Mouse (Mus musculus): ENCODE results near the gene Iqce. TPM values are rescaled to one million over a fixed set of nuclear protein-coding genes. Genes with fewer than 3 reads are reported as not detected.

Iqce gene
- total RNA-seq, 1 experiment from 2014 or later, result 21.2 TPM

DNA sequence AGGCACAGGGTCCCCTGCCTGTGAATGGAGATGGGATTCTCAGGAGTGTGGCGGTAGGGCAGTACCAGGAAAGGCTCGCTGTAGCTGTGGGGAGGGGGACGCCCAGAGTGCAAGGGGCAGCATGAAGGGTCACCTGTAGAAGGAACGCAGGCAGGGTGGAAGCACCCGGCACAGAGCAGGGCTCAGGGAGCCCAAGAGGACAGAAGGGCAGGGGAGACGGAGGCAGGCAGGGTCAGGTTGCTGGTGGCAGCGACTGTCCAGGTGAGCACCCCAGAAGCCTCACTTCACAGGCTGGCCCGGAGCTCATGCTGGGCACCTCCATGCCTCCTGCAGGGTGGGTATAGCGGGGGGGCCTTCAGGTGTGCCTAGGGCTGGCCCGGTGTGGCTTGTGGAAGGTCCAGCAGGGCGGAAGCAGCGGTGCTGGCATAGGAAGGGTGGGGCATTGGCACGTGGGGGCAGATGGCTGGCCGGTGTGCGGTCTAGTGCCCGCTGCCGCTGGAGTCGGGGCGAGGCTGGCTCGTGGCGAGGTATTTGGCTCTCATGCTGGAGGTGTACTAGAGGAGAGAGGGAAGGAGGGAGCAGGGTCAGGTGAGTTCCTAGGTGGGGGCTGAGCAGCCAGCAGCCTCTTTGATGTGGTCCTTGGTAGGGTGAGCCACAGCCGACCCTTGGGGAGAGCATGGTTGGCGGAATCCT, 79.1 kb downstream of the Iqce start:
- no peak for ATAC-seq (ENCODE audit: extremely low read depth, insufficient number of reproducible peaks, low FRiP score, poor library complexity, severe bottlenecking)

DNA sequence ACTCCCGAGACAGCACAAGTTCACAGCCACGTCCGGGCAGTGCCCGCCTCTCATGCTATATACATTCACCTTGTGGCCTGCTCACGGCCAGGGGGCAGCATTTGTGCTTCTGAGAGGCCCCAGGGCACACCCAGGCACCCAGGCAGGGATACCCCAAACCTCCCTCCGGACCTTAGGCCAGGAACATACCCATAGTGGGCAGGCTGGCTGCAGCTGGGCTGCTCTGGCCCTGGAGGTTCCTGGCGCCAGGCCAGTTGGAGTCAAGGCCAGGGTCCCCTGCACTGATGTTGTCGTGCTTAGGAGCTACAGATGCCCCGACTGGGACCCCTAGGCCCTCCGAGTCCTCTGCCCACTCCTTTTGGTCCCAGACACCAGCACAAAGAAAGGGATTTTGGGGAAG, 80.7 kb downstream of the Iqce start:
- ATAC-seq (ENCODE audit: extremely low read depth, insufficient number of reproducible peaks, low FRiP score, poor library complexity, severe bottlenecking), result no peak

GRCm38 (mm10) chr5:140621092-140621491, 81.1 kb downstream of the Iqce start:
- ATAC-seq (ENCODE audit: extremely low read depth, insufficient number of reproducible peaks, low FRiP score, poor library complexity, severe bottlenecking), result no peak

- no peak for ATAC-seq (ENCODE audit: extremely low read depth, insufficient number of reproducible peaks, low FRiP score, poor library complexity, severe bottlenecking)
Observed at GRCm38 (mm10) chr5:140619895-140620736, 82.1 kb downstream of the Iqce start.

DNA sequence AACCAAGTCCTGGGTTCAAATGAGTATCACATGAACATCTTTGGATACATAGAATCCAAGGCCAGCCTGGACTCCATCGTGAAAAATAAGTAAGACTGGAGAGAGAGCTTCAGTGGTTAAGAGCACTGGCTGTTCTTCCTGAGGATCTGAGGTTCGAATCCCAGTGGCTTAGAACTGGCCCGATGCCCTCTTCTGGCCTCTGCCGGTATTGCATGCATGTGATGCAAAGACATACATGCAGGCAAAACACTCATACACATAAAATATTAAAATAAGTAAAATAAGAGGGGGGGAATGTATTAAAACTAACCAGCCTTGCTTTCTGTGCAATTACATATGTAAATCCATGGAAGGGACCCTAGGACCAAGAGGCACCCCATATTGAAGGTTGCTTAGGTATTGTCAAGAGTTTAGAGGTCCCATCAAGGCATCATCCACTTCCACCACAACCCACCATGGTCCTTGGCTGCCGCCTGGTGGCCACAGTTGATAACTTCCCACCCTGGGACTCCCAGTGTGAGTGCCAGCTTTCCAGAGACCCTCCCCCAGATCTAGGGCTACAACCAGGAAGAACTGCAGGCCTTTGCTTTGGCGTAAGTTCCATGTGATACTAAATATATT, 82.9 kb downstream of the Iqce start:
- 0 out of 2 replicates have a peak, but pooled peaks have one; percentile 24 for ATAC-seq (ENCODE audit: extremely low read depth, insufficient number of reproducible peaks, low FRiP score, poor library complexity, severe bottlenecking)

- ATAC-seq (ENCODE audit: extremely low read depth, insufficient number of reproducible peaks, low FRiP score, poor library complexity, severe bottlenecking), result peak; percentile 80
Observed at GRCm38 (mm10) chr5:140617714-140618113, 84.5 kb downstream of the Iqce start.

DNA sequence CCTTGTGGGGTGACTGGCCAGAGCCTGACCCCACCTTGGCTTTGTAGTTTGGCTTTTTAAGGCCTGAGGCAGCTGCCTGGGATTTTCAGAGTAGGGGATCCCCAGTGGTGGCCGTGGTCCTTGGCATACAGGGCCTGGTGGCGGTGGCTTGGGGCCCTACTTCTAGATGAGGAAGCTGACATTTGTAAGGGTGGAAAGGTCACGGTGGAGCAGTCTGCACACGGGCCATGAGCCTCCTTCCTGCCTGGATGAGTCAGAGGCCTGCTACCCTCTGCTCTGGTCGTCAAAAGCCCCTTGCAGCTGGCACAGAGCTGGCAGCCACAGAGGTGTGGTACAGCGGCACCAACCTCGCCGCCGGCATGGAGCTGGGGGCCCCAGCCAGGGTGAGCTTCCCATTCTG, 85.5 kb downstream of the Iqce start:
- ATAC-seq (ENCODE audit: extremely low read depth, insufficient number of reproducible peaks, low FRiP score, poor library complexity, severe bottlenecking), result peak; percentile 60

DNA sequence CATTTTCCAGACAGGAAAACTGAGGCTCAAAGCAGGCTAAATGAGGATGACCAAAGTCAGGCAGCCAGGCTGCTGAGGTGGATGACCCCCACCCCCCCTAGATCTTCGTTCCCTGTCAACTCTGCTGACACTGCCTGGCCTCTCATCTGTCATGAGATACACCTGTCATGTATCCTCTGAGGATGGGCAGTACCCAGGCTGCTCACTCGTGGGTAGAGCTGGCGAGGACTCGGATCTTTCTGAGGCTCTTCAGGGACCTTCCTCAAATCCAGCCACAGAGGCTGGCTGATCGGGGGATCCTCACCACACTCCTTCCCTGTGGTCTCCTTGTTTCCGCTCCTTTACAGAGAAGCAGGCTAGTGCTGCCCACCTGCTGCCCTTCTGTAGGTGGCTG, 86.1 kb downstream of the Iqce start:
- ATAC-seq (ENCODE audit: extremely low read depth, insufficient number of reproducible peaks, low FRiP score, poor library complexity, severe bottlenecking), result no peak

GRCm38 (mm10) chr5:140615321-140616109, 86.7 kb downstream of the Iqce start:
- ATAC-seq (ENCODE audit: extremely low read depth, insufficient number of reproducible peaks, low FRiP score, poor library complexity, severe bottlenecking), result no peak

DNA sequence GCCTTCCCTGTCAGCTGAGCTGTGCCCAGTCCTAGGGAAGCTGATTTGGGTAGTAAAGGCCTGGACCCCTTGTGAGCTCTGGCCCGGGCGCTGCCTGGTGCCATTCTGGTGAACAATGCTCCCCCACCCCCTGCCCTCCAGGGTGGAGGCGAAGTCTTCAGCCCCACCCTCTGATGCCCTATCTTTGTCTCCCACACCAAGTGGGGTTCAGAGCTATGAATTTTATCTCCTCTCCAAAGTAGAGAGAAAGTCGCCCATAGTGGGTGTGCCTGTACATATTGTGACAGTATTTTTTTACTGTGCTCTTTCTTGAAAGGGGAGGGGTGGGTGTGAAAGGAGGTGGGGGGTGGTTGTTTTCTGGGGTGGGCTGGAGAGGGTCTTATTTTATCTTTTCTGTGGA, 87.3 kb downstream of the Iqce start:
- ATAC-seq (ENCODE audit: extremely low read depth, insufficient number of reproducible peaks, low FRiP score, poor library complexity, severe bottlenecking), result no peak

GRCm38 (mm10) chr5:140614141-140614540, 88.0 kb downstream of the Iqce start:
- ATAC-seq (ENCODE audit: extremely low read depth, insufficient number of reproducible peaks, low FRiP score, poor library complexity, severe bottlenecking), result no peak

DNA sequence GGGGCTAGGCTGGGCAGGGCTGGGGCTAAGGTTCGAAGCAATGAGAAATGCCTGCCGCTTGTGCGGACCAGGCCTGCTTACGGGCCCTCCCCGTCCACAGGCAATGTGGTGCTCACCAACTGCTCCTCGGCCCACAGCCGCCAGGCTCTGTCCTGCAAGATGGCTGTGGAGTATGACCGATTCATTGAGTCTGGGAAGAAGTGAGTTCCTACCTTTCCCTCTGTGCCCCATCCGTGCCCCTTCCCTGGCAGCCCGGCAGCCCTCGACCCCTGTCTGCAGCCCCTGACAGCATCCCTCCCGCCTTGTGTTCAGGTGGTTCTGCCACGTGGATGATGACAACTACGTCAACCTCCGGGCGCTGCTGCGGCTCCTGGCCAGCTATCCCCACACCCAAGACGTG, 90.0 kb downstream of the Iqce start:
- ATAC-seq (ENCODE audit: extremely low read depth, insufficient number of reproducible peaks, low FRiP score, poor library complexity, severe bottlenecking), result no peak

Other genes with a start within 250 kb of the Iqce start
- gene Chst12, start 196.8 kb downstream of the Iqce start, total RNA-seq (2017), result 24.9 and 30.5 TPM in 2 replicates
- 0.86 TPM in 1 of 2 replicates, not detected in the other for gene Grifin, start 137.3 kb downstream of the Iqce start, total RNA-seq (2017)
- 229 and 273 TPM in 2 replicates for gene Lfng, start 95.1 kb downstream of the Iqce start, total RNA-seq (2017)
- gene Ttyh3, start 53.3 kb downstream of the Iqce start, total RNA-seq (2017), result 54.6 and 59.8 TPM in 2 replicates
- gene Brat1, start 2.6 kb upstream of the Iqce start, total RNA-seq (2017), result 23.3 and 23.6 TPM in 2 replicates
- gene Amz1, start 21.7 kb upstream of the Iqce start, total RNA-seq (2017), result 12.6 and 14.4 TPM in 2 replicates
- 9.9 and 11.5 TPM in 2 replicates for gene Gna12, start 128.1 kb upstream of the Iqce start, total RNA-seq (2017)